Mouse (Mus musculus) erythroblast, adult 5-6 weeks (primary cell): ENCODE measurements around the gene Pilra. TPM values are rescaled to one million over a fixed set of nuclear protein-coding genes. Genes with fewer than 3 reads are reported as not detected.
"Not testable (repeated sequence)": the region's sequence is repeated elsewhere in the genome, so short reads cannot be mapped to it uniquely, and the experiment has no call there.

ENCODE experiments used
- ATAC-seq: replicated peaks from 2 replicates; pipeline ENCODE4 v1.8.0; 2016; ENCODE audit warnings: moderate number of reproducible peaks, mild to moderate bottlenecking, moderate TSS enrichment, inconsistent platforms; ENCODE audit not compliant: poor library complexity, low FRiP score, severe bottlenecking
- total RNA-seq, 2 experiments: library from RNA; stranded (forward) in 1 of 2; stranded (reverse) in 1 of 2; fragments of 150-400 nt in 1 of 2; fragments of 200-764, 138-1000 nt in 1 of 2; gene quantifications; 2 replicates each; pipeline versions ENCODE4 v1.2.3 to v1.2.4; 2015 to 2017; ENCODE audit warnings: low replicate concordance in 2 of 2

Pilra gene
- total RNA-seq (2015; ENCODE audit: low replicate concordance) = 18.0 and 45.2 TPM in 2 replicates
- total RNA-seq (2017; ENCODE audit: low replicate concordance) = 13.0 and 21.6 TPM in 2 replicates

DNA sequence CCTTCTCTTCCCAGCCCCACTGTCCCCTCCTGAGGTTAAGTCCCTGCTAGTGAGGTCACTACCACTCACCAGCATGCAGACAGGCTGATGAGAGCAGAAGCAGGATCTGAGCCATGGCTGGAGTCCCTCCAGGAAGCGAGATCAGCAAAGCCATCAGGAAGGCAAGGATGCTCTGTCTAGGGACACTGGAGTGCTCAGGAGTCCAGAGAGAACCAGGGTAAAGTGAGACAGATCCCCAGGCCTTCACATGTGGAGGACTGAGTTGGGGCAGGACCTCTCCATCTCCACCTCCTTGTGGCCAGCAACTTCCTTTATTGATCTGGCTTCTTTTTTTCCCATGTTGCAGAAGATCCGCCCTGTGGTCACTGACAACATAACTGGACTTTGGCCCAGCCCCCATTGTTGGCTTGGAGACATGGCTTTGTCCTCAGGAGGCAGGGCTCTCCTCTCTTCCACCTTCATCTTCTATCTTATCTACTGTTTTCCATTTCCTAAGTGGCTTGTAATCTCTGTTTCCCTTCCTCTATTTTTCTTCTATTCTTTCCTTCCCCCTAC, at the start of gene Pilra:
Pilra (minus strand) TSS at position 316 of the 555 bp plus-strand sequence.
- ATAC-seq = not testable (repeated sequence)

DNA sequence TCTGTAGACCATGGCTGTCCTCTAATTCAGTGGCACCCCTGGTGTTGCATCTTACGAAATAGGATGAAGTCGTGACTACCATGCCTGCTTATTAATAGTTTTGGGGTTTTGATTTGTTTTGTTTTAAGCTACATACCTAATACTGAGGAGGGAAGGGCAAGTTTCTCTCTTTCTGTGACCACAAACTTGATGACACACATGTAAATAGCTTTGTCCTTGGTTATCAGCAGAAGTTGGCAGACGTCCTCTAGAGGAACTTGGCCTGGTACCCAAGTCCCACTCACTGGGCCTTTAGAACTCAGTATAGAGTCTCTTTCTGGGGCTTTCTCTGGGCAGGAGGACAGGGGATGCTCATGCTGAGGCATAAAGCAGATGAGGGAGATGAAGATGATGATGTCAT, 47.3 kb upstream of the Pilra start:
- ATAC-seq = no peak

DNA sequence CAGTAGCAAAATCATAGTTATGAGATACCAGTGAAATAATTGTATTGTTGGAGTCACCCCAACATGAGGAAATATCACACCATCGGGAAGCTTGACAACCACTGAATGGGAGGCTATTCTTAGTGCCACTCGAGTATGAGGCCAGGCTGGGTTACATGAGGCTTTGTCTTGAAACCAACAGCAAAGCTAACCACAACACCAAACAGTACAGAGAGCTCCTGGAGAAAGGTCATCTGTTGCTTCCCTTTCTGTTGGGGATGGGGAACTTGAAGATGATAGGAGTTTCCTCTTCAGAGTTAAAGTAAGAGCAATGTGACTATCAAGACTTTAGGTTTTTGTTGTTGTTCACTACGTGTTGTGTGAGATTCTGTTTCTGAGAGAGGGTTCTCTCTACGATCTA, 46.8 kb upstream of the Pilra start:
- no peak for ATAC-seq

DNA sequence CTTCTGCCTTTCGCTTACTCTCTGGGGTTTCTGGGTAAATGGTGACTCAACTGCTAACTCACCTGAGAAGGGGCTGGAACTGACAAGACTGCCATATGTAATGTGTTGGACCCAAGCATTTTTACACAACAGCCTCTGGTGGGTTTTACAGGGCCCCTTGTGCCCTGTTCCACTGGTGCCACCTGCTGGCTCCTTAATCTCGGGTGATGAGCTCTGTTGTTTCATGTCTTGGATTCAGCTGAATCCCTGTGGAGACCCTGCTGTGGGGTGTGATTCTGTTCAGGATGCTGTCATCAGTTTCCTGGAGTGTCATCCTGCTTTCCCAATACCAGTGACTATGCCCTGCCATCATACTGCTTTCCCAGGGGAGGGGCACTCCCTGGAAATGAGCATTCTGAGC, 41.8 kb upstream of the Pilra start:
- no peak for ATAC-seq

DNA sequence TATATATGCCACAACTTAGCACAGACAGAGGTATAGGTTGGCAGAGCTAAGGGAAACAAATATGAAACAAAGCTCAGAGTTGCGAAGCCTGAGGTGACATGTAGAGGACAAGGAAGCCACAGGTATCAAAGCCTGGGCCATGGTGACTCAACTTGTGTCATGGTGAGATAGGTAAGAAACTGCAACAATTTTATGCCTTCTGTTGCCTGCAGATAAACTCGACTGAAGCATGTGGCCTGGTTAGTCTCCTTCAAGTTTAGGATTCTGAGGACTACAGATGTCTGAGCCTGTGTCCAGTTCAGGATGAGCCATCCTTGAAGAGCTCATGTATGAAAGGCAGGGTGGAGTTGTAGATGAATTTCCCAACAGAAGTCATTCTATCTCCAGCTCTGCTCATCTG, 39.0 kb upstream of the Pilra start:
- ATAC-seq = no peak

DNA sequence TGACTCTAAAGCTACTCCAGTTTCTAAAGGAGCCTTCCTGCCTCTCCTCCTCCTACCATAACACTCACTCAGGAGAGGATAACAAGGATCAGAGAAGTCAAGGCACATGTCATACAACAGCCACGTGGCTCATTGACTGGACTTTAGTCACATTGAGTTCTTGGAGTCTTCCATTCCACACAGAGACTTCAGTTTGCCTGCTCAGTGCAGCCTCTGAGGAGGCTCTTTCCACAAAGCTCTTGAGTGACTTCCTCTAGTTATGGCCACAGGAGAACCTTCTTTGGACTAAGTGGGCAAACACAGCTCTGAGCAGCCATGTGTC, 36.3 kb upstream of the Pilra start:
- ATAC-seq = not testable (repeated sequence)

DNA sequence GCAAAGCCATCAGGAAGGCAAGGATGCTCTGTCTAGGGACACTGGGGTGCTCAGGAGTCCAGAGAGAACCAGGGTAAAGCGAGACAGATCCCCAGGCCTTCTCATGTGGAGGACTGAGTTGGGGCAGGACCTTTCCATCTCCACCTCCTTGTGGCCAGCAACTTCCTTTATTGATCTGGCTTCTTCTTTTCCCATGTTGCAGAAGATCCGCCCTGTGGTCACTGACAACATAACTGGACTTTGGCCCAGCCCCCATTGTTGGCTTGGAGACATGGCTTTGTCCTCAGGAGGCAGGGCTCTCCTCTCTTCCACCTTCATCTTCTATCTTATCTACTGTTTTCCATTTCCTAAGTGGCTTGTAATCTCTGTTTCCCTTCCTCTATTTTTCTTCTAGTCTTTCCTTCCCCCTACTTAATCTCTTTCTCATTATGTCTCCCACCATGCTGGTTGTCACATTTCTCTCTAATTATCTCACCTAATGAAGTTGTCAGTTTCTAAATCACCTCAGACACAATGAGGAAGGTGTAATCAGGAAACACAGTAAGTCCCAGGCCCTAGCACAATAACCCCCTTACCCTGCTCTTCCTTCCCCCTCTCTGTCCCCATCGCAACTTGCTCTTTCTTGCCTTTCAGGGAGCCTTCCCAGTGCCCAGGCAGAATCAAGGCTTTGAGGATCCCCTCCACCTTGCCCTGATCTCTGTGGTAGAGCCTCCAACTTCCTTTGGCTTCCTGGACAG, 35.7 kb upstream of the Pilra start, which contains the start of gene Pilrb2:
Pilrb2 (minus strand) TSS at position 172 of the 737 bp plus-strand sequence.
- ATAC-seq = not testable (repeated sequence)

DNA sequence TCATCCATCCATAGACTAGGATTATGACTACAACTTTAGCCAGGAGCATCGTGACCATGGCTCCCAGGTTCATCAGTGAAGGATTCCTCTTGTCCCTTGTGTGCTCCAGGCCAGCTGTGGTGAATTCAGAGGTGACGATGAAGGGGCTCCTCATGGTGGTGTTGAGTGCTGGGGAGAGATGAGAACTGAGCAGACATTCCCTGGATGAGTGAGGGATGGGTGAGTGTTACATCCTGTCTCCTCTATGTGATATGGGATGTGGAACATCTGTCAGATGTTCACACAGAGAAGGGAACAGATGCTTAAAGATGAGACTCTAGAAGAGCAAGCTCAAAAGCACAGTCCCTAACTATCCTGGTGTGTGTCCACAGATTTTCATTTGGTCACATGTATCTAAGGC, 32.5 kb upstream of the Pilra start:
- ATAC-seq = not testable (repeated sequence)

DNA sequence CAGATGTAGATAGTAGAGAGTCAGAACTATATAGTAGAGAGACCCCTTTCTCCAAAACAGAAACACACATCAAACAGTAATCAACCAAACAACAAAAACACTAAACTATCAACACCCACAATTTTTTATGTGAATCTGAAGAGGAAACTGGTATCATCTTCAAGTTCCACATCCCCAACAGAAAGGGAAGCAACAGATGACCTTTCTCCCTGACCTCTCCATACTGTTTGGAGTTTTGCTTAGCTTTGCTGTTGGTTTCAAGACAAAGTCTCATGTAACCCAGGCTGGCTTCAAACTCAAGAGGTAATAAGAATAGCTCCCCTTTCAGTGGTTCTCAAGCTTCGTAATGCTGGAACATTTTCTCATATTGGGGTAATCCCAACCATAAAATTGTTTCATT, 27.9 kb upstream of the Pilra start:
- ATAC-seq = not testable (repeated sequence)

DNA sequence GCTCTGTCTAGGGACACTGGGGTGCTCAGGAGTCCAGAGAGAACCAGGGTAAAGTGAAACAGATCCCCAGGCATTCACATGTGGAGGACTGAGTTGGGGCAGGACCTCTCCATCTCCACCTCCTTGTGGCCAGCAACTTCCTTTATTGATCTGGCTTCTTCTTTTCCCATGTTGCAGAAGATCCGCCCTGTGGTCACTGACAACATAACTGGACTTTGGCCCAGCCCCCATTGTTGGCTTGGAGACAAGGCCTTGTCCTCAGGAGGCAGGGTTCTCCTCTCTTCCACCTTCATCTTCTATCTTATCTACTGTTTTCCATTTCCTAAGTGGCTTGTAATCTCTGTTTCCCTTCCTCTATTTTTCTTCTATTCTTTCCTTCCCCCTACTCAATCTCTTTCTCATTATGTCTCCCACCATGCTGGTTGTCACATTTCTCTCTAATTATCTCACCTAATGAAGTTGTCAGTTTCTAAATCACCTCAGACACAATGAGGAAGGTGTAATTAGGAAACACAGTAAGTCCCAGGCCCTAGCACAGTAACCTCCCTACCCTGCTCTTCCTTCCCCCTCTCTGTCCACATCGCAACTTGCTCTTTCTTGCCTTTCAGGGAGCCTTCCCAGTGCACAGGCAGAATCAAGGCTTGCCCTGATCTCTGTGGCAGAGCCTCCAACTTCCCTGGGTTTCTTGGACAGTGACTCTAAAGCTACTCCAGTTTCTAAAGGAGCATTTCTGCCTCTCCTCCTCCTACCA, 22.1 kb upstream of the Pilra start, which contains the start of gene Pilrb1:
Pilrb1 (minus strand) TSS at position 147 of the 751 bp plus-strand sequence.
- ATAC-seq = not testable (repeated sequence)

DNA sequence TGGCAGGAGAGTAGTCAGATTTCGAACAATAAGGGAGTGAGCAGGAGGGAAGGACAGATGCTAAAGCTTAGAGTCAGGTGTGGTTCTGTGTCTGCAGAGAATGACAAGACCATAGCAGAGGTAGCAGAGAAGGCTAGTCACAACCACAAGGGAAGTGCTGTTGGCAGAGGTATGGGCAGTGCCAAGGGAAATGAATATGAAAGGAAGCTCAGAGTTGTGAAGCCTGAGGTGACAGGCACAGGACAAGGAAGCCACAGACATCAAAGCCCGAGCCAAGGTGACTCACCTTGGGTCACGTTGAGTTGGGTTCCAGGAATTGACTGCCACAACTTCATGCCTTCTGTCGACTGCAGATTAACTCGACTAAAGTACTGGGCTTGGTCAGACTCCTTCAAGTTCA, 20.8 kb upstream of the Pilra start:
- not testable (repeated sequence) for ATAC-seq

DNA sequence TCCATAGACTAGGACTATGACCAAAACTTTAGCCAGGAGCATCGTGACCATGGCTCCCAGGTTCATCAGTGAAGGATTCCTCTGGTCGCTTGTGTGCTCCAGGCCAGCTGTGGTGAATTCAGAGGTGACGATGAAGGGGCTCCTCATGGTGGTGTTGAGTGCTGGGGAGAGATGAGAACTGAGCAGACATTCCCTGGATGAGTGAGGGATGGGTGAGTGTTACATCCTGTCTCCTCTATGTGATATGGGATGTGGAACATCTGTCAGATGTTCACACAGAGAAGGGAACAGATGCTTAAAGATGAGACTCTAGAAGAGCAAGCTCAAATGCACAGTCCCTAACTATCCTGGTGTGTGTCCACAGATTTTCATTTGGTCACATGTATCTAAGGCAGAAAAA, 18.8 kb upstream of the Pilra start:
- not testable (repeated sequence) for ATAC-seq

DNA sequence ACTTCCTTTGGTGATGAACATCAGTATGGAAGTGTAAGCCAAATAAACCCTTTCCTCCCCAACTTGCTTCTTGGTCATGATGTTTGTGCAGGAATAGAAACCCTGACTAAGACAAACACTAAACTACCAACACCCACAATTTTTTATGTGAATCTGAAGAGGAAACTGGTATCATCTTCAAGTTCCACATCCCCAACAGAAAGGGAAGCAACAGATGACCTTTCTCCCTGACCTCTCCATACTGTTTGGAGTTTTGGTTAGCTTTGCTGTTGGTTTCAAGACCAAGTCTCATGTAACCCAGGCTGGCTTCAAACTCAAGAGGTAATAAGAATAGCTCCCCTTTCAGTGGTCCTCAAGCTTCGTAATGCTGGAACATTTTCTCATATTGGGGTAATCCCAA, 14.2 kb upstream of the Pilra start:
- ATAC-seq = not testable (repeated sequence)

DNA sequence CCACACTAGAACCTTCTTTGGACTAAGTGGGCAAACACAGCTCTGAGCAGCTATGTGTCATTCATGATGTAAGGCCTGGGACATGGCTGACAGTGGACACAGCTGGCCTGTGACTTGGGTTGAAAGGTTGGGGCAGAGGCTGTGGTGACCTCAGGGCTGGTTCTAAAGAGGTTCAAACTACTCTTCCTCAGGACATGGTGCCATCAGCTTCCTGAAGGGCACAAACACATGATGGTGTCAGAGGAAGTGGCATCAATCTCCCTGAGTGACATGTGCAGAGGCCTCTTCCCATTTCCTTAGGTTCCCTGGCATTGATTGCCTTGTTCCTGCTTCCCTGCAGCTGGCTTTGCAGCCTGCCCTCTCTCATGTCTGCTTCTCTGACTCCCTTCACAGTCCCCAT, 1.0 kb upstream of the Pilra start:
- ATAC-seq = not testable (repeated sequence)

DNA sequence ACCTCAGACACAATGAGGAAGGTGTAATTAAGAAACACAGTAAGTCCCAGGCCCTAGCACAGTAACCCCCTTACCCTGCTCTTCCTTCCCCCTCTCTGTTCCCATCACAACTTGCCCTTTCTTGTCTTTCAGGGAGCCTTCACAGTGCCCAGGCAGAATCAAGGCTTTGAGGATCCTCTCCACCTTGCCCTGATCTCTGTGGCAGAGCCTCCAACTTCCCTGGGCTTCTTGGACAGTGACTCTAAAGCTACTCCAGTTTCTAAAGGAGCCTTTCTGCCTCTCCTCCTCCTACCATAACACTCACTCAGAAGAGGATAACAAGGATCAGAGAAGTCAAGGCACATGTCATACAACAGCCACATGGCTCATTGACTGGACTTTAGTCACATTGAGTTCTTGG, 530 bp upstream of the Pilra start:
- no peak for ATAC-seq

DNA sequence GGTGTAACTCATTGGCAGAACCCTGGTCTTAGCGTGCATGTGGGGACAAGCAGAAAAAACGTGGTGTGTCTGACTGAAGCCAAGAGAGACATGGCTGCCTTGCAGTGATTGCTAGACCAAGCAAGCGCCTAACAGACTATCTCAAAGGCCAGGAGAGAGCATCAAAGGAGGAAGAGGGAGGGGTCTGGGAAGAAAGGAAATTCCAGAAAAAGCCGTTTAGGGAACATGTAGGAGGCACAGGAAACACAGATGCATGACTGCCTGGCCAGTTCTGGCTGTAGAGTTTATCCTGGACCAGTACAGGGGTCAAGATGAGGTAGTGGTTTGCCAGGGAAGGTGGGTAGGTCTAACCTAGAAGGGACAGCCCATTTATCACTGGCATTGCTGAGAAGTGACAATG, 2.6 kb downstream of the Pilra start:
- ATAC-seq = no peak

DNA sequence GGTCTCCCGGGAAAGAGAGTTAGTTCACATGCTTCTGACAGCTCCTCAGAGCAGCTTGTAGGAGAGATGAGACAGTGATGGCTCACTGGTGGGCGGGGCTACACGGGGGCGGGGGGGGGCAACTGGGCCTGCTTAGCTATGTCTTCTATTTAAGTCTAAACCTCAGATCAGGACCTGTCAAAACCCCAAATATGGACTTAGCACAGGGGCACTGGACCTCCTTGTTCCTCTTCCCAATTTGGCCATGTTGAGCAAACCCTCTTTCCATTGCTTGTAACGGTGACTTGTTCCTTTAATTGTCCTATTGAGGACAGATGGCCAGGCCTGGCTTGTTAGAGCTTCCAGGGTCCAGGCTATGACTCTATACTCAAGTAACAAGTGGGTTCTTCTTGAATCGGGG, 4.6 kb downstream of the Pilra start:
- no peak for ATAC-seq

DNA sequence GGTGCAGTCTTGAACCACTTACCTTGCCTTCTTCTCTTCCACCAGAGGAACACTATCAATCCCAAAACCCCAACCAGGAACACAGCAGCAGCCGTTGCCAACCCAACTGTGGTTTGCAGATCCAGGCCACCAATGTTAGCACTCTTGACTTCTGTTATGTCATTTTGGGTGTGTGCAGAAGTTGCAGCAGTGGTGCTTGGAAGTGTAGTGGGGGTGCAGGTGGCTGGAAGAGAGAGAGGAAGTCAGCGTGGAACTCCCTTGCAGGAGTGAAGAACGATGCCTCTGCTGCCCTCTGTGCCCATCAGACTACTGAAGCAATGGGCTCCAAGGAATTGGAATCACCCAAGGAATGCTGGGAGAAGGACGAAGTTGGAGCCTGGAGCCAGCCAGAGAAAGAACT, 5.0 kb downstream of the Pilra start:
- no peak for ATAC-seq

DNA sequence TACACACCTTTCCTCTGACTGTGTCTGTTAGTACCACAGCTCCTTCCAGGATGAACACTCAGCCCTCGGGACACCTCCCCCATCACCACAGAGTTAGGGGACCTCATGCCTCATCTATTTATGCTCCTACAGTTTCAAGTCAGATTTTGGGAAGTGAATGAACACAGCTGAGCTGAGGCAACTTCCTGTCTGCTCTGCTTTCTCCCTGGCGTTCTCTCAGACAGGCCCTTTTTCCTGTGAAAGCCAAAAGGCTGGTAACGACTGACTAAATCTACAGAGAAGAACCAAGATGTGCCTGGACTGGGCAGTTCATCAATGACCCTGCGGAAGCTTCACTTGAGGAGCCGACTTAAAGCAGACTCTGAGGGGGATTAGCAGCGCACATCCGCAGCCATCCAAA, 5.8 kb downstream of the Pilra start:
- ATAC-seq = no peak

DNA sequence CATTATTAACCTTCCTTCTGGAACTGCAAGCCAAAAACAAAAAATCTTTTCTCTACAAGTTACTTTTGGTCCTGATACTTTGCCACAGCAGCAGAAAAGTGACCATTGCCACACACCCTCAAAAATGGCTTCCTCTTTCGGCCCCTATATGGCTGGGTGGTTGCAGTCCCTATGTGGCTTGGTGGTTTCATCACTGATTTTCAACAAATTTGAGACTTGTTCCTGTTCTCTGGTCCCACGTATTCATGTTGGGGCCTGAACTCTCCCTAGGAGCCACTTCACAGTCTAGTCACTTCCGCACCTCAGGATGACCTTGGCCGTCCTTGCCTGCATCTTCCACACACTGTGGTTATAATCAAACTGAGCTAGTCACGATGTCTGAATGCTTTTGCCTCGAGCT, 7.4 kb downstream of the Pilra start:
- no peak for ATAC-seq

DNA sequence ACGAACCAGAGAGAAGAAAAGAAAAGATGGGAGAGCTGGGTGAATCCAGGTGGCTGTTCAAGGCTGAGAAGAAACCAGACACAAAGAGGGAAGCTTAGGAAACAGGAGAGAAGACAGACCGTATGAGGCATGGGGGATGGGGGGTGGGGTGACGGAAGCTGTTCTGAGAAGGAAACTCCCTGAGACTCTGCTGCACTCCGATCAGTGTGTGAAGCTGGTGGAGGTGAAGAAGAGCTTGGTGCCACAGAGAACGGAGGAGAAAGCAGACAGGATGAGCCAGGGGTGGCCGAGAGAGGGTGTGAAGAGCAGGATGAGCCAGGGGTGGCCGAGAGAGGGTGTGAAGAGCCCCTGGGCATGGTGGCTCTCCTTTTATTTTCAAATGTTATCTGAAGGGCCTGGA, 9.7 kb downstream of the Pilra start:
- no peak for ATAC-seq
